Mouse (Mus musculus) neutrophil, adult 5-6 weeks (primary cell): ENCODE measurements around the gene Ddah1. TPM values are rescaled to one million over a fixed set of nuclear protein-coding genes. Genes with fewer than 3 reads are reported as not detected.

Experiments used
- ATAC-seq: fragments of 151-379, 151-347 bp; 2 replicates; pipeline ENCODE4 v1.8.0; 2017; ENCODE audit warnings: mild to moderate bottlenecking, moderate TSS enrichment; ENCODE audit not compliant: insufficient number of reproducible peaks, poor library complexity, low FRiP score, severe bottlenecking; ENCODE audit errors: extremely low read depth
- total RNA-seq: library from RNA; stranded (forward); fragments of 200-1000 nt; gene quantifications from 2 replicates; pipeline ENCODE4 v1.2.3, GENCODE M21; 2017

Ddah1 gene
- total RNA-seq, 1 experiment from 2014 or later = not detected

DNA sequence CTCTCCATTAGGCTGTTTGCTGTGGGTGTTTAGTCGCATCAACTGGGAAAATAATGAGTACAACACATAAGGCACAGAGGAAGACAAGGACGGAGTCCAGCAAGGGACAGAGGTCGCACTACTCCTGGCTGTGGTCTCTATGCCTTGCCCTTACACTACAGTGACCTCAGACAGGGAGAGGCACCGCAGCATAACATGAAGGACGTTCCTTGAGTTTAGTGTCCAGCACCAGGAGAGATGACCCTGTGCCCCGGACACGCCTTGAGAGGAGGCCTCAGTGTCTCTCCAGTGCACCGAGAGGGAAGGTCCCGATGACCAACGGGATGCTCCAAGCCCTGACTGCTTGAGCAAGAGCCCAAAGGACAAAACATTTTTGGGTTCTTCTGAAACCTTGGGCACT is 39.6 kb downstream of the Ddah1 start:
- no peak for ATAC-seq

DNA sequence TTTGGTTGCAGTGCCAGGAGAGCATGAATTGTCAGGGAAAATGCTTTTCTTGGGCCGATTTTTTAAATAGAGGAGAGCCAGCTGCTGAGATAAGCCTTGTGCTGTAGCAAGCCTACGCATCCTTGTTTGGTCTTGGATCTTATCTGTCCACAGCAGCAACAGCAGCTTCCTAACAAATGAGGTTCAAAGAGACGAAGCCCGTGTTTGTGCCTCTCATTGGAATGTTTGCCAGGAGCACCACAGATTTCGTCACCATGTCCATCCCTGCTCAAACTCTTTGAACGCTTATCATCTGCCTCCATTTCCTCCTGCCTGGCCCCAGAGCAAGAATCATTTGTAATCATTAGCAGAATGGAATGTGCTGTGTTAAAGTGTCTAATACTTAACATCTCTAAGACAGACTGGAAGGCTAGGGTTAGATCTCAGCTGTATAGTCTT is 40.3 kb downstream of the Ddah1 start:
- no peak for ATAC-seq

DNA sequence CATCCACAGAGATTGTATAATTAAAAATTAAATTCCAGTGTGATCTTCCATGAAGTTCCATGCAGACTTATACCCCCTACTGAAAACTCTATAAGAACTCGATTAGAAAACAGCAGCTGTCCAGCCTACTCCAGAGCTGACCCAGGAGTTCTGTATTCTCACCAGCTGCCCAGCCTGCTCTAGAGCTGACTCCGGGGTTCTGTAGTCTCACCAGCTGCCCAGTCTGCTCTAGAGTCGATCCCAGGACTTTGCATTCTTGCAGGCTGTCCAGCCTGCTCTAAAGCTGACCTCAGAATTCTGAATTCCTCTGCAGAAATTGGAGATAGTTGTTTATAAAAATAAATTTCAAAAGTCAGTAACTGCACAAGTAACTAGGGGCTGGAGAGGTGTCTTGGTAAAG is 40.9 kb downstream of the Ddah1 start:
- no peak for ATAC-seq

DNA sequence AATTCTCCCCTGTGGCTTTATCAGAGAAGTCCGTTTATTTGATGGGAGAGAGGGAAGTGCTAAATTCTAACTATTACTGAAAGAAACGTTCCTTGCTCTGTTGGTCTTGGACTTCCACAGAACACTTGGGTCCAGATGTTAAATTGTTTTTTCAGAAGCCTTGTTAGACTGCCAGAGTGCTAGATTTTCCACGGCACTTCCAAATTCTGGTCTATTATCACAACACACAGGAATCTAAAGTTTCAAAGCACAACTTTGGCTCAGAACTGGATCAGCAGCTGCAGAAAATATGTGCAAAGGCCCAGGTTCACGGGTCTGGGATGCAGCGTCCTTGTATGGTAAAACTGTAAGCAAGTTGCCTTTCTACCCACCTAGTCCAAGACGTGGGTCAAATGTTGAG is 43.6 kb downstream of the Ddah1 start:
- no peak for ATAC-seq

DNA sequence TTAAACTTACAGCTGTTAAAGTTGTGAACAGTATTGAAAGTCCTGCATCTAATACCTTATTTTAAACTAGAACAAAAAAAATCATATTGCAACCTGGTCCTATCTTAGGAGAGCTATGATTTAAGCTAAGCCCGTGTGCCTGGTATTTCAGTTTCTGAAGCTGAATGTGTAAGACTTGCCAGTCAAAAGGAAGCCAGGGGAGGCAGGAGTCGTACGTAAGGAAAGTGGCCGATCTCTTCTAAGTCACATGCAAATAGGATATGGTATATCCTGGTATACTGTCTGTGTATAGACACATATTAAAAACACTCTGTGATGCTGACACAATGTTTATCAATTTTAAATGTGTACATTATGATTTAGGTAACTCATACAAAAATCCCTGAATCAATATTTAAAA is 47.4 kb downstream of the Ddah1 start:
- ATAC-seq = no peak

DNA sequence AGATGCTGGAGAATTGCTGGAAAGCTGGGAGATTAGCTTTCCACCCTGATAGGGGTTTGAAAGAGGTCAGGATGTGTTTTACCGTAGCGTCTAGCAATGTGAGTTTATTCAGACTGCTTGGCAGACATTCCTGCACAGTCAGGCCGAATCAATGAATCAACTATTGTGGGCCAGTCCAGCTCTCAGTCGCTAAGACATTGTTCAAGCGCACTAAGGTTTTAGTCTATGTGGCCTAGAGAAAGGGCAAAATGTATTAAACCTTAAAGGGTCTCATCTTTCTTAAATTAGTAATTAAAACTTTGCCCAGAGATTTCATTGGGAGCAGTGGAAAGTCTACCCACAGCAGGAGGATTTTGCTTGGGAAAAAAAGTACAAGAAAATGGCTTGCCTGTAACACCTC is 48.0 kb downstream of the Ddah1 start:
- no peak for ATAC-seq

DNA sequence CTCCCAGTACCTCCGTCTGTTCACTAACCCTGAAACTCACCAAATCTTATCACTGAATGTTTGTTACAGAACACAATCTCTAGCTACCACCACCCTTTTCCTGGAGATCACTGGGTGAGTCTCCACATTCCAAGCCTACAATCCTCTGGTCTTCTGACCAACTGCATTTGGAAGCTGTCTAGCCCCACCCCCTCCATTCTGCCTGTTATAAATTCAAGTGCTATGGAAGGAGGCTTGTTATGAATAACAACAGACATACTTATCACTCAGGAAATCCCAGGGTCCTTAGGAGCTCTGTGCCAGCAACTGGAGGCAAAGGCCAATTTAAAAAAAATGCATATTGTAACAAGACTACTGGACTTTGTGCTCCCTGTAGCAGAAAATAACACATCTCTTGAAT is 58.3 kb downstream of the Ddah1 start:
- ATAC-seq = no peak

DNA sequence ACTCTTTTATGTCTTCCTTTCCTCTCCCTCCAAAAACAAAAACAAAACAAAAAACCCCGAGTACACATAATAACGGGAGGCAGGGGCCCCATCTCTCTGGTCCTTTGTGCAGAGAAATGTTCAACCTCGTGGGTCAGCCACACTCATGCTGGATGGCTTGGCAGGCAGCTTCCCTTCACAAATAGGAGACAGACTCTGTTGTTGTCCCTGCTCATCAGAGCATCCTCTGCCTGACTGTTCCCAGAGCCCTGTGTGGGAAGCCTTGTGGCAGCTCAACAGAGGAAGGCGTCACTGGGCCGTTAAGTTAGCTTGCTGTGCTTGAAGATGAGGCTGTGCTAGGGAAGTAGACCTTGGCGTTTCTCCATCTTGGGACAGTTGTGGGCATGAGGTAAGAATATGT is 58.8 kb downstream of the Ddah1 start:
- ATAC-seq = no peak

DNA sequence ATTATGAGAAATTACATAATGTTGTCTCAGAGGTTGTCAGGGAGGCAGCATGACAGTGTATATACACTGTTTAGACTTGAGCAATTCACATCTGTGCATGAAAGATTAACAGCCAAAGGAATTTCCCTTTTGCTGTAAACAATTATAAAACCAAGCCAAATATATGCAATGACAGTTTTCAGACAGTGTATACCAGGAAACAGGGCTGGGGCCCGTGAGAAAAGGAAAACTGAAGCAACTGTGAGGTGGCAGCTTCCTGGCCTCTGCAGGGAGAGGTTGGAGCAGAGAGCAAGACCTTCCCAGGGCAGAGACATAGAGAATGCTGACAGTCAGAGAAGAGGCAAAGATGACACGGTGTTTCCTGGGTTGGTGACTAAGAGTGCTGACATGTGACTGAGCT is 62.0 kb downstream of the Ddah1 start:
- ATAC-seq = no peak

DNA sequence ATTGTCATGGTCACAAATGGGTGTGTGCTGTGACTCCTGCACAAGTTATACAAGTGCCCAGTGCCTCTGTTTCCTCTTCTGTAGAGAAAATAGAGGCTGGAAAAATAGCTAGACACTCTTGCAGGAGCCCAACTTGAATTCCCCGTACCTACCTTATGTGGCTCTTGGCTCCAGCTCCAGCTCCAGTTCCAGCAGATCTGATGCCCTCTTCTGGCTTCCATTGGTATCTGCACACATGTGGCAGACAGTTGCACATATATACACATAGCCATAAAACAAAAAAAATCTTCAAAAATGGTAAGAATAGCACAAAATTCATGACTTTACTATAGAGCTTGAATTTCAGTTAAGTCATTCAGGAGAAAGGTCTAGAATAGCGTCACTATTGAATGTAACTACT is 62.5 kb downstream of the Ddah1 start:
- no peak for ATAC-seq

DNA sequence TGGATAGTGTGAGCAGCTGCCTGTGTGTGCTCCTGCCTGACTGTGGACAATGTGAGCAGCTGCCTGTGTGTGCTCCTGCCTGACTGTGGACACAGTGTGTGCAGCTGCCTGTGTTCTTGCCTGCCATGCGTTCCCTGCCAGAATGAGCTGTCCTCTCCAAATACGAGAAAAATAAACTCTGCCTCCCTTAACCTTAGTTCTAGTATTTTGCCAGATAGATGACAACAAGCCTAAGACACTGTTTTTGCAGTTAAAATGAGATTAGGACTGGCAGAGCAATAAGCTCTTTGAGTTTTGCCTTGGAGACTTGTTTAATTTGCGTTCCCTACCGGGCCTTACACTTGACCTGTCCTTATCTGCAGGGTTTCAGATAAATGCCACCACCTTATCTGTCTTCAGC is 63.7 kb downstream of the Ddah1 start:
- no peak for ATAC-seq

DNA sequence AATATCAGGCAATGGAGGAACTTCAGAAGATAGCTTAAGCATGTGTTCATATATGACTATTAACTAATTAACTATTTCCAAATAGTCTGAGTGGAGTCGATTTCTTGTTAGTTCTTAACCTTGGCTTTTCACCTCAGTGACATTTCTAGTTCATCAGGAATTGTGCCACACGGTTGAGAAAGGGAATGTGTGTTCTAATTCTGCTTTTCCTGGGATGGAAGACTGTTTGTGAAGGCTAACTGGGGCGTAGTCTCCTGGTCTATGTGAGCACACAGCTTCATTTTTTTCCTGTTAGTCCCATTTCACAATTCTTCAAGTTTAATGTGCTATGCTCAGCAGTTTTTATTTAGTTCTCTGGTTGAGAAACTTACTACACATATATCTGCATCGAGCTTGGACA is 65.2 kb downstream of the Ddah1 start:
- ATAC-seq = no peak

DNA sequence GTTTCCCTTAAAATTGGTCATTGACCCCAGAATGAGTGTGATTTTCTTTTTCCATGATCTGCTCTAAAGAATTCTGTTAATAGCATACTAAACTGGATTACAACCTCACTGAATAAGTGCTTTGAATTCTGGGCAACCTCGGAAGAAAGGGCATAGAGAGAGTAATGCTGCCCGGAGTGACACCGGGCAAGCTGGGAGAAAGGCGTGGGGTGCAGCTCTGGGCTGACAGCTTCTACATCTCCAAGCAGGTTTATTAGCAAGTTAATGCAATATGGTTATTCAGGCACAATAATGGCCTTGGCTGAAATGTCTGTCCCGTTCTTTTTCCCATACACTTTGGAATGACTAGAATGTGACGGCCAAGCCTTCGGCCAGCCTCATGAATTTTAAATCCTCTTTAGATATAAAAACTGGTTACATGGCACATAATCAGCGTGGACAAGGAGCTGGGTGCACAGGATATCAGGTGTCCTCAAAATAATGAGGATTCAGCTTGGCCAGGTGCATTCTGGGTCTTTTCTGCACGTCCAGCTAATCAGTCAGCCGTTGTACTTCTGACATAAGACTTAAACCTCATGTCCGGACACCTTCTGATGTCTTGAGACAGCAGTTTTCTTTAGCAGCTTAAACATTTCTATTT is 67.1 kb downstream of the Ddah1 start:
- no peak for ATAC-seq

DNA sequence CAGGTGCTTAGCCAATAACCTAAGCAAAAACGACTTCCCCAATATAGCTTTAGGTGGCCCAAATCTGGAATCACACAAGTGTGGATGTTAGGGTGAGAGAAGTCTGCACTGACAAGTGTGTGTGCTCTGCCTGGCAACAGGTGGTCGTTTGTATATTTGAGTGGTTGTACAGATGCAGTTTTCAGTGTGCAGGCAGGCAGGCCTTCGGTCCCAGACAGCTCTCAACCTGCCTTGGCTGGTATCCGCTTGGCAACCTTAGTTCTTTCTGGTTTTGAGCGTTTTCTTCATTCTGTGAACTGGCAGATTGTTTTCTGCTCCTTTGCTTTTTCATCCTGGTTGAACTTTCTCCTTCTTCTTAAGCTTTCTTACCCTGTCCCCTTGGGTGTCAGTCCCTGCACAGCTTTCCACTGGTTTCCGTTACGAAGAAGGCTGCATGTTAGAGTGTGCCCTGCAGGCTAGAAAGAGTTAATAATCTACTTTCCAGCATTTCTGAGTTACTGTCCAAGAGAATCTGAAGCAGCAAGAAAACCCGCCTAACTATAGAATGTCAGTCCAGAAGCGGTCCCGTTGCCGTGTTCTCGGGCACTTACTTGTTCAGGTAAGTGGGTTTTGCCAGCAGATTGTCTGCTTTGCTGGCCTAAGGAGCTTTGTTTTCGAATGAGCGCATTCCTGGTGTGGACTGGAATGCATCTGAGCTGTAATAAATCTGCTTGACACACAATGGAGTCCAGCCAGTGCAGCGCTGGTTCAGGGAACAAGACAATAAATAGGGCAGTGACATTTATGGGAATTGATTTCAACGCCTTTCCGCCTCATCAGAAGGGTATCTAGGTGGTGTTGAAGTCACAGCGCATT is 68.9 kb downstream of the Ddah1 start:
- ATAC-seq = no peak

DNA sequence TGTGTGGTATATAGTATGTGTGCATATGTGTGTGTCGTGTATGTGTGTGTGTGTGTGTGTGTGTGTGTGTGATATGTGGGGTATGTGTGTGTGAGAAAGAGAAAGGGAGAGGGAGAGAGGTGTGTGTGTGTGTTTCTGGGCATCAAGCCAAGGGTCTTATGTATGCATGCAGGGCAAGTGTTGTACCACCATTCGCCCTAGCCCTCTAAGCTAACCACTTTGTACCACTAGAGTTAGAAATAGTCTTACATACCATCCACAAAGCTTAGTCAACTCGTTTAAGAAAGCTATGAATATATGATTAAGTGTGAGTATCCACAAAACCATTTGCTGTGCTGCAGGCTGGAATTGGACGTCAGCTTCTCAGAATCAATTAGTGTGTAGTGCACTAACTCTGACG is 70.4 kb downstream of the Ddah1 start:
- ATAC-seq = no peak

DNA sequence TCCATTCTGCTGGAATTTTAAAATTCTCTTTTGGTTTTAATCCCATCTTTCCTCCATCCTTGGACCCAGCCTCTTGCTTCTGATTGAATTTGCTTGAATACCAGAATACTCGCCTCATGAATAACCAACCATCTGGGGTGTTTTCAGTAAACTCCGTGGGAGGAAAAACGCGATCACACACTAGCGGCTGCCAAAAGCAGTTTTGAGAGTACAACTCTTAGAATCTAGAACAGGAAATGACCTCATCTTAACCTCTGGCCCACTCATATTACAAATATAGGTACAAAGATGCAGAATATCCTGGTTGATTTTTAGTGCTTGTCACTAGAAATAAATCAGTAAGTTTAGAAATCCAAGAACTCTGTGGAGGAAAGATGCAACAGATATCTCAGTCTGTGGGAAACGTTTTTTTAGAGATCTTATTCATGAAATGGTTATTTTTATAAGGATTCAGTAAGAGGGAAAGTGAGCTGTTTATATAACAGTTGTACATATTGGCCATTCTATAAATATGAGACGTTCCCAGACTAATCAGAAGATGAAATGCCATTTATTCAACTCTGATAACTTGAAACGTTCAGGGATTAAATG is 75.6 kb downstream of the Ddah1 start:
- ATAC-seq = no peak

DNA sequence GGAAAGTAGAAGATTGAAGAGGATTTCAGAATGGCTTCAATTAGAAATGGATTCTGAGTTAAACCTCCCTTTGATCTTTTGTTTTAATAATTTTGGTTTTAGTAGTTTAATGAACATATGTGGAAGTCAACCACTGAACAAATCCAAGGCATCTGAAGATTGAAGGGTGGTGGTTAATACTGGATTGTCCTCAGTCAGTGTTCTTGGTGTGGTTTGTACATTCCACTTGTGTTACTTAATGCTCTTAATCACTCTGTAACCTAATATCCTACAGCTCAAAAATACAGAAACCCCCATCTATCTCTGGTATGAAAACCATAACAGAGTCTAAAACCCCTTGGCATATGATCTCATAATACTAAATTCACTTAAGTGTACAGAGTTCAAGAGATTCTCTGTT is 79.8 kb downstream of the Ddah1 start:
- ATAC-seq = no peak

DNA sequence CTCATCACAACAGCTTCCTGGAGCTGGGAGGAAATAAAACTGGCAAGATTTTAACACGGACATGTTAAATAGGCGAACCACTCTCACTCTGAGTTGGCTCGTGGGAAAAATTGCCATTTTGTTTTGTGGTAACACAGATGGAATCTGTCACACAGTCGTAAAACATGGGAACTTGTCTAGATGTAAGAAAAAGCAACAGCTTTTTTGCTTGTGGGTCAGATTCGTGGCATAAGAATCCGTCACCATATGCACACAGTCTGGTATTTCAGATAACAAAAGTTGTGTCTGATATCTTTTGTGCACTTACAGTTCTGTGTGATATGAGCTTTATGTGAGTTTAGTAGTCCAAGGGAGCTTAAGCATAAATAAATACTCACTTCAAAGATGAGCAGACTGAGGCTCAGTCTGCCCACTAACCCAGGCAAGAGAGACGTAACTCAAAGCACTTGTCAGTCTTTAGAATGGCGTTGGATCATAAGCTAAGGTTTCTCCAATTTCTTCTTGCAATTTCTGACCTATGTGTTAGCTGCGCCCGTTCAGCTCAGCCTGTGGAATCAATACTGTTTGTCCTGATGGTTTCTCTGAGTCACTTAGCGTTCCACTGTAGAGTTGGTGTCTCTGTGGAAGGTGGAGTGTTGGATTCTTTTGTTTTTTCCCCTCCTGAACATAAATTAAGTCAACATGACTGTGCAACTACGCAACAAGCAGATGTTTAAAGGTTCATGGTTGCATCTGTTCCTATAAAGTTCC is 83.7 kb downstream of the Ddah1 start:
- no peak for ATAC-seq

DNA sequence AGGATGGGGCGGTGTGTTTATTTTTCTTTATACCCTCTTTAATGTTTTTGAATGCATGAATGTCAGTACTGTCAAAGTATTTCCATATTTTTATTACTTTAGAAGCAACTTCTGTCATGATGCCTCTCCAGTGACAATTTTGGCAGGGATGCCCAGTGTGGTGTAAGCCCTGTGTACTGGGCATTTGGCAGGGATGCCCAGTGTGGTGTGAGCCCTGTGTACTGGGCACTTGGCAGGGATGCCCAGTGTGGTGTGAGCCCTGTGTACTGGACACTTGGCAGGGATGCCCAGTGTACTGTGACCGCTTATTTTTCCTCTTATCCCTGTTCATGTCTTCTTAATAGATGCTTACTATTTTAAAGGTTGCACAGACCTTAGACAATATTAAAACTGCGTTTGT is 85.4 kb downstream of the Ddah1 start:
- no peak for ATAC-seq

DNA sequence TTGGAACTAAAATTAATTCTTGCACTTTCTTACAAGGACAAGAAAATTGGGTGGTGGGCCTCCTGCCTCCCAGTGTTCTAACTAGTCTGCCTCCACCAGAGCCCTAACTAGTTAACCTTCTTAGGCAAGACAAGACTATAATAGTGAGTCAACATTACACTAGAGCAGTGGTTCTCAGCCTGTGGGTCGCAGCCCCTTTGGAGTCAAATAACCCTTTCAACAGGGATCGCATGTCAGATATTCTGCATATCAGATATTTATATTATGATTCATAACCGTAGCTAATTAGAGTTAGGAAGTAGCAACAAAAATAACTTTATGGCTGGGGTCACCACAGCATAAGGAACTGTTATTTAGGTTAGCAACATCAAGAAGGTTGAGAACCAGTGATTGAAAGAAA is 86.4 kb downstream of the Ddah1 start:
- ATAC-seq = no peak
